Mouse (Mus musculus): ENCODE data around the gene Yars.

DNA sequence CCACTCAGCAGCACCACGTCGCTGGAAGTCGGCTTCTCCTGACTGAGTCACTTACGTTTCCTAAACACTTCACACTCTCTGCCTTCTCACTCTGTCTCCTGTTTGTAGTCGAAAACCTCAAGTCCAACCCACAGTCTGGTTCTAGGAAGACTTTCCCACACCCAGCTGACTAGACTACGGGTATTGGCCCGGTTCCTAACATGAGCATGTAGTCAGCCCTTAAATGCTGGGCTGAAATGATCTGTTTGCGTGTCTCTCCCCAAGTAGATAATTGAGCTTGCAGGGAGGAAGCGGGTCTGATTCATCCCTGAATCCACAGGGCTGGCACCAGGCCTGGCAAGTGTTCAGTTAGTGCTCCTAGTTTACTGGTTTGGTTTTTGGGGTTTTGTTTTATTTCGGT, 15.1 kb downstream of the Yars start:
- TF ChIP-seq CTCF (IDR thresholded peaks at IDR 0.05; ENCODE audit: control insufficient read depth, insufficient read depth, low read length): no peak
- TF ChIP-seq POLR2A (IDR thresholded peaks at IDR 0.05; ENCODE audit: borderline replicate concordance, control insufficient read depth, low read depth, low read length): no peak

All from bone marrow, adult 2 months (tissue).